Mouse (Mus musculus) Patski (cell line): ENCODE data around the gene Fmnl2. TPM values are rescaled to one million over a fixed set of nuclear protein-coding genes. Genes with fewer than 3 reads are reported as not detected.

Experiments used
- ATAC-seq: fragments of 100-300 bp; one replicate; pipeline ENCODE4 v1.8.0; 2021
- CTCF ChIA-PET: fragments of 350-600 bp; sonication (Branson Sonifier 250); formaldehyde crosslinking; loops from one replicate; lab custom pipeline; 2022; ENCODE audit warnings: inconsistent platforms; lab: Charles Lee
- POLR2A ChIA-PET: fragments of 350-600 bp; sonication (Branson Sonifier 250); formaldehyde crosslinking; loops from one replicate; lab custom pipeline; 2022; ENCODE audit warnings: antibody characterized with exemption, inconsistent platforms; lab: Charles Lee
- DNase-seq: peaks from one replicate; pipeline ENCODE4 v3.0.0-alpha.2; 2011; ENCODE audit warnings: low read depth, low spot score
- H3K27me3 ChIP-seq: fragments of 371-371 bp; one replicate; pipeline ENCODE4 v1.5.1; 2021
- CTCF ChIP-seq: fragments of 100-300 bp; IDR thresholded peaks from one replicate; pipeline ENCODE4 v1.5.1; 2021
- in situ Hi-C: fragments of 300-500 bp; cut with MboI; formaldehyde crosslinking; loops from 3 replicates; pipeline ENCODE4 v1.11.1; 2018; ENCODE audit warnings: low pct_unique_long_range_greater_than_20kb, mixed read lengths
- polyA plus RNA-seq: library from polyadenylated mRNA; unstranded; gene quantifications from one replicate; pipeline ENCODE4 v1.2.3, GENCODE M21; 2021

The Fmnl2 gene
- polyA plus RNA-seq, 1 experiment from 2014 or later, result 14.4 TPM

- no peaks in the 10 kb centered on the region for H3K27me3 ChIP-seq
- in situ Hi-C loops, result no loop called here
- TF ChIP-seq CTCF, result no peak
- CTCF ChIA-PET, result interaction anchor here (0.5 to 0.9 kb wide), 3 partner anchors 16 to 155 kb away, joined by 3 read pairs; no protein-coding TSS in a partner anchor
- POLR2A ChIA-PET, result interaction anchor here (1.1 kb wide), 1 partner anchor 11 kb away, joined by 5 read pairs; no protein-coding TSS in a partner anchor
- DNase-seq (no peak), ATAC-seq (no peak)
These were observed 18.6 kb upstream of the Fmnl2 start for GRCm38 (mm10) chr2:52839074-52839473.

GRCm38 (mm10) chr2:52839868-52840267, 17.8 kb upstream of the Fmnl2 start:
- ChIA-PET CTCF (interaction anchor here (0.5 to 0.9 kb wide), 2 partner anchors 16 to 54 kb away, joined by 3 read pairs; no protein-coding TSS in a partner anchor), POLR2A (no interaction called here)
- ATAC-seq (no peak), DNase-seq (no peak)
- H3K27me3 ChIP-seq, result no peaks in the 10 kb centered on the region
- in situ Hi-C loops, result no loop called here
- no peak for TF ChIP-seq CTCF

- no peak for TF ChIP-seq CTCF
- ChIA-PET CTCF (no interaction called here), POLR2A (no interaction called here)
- DNase-seq, result no peak
- H3K27me3 ChIP-seq, result no peaks in the 10 kb centered on the region
- in situ Hi-C loops, result no loop called here
- no peak for ATAC-seq
These were observed 13.8 kb upstream of the Fmnl2 start for GRCm38 (mm10) chr2:52843861-52844260.

GRCm38 (mm10) chr2:52844936-52845752, 12.5 kb upstream of the Fmnl2 start:
- DNase-seq, result no peak
- POLR2A ChIA-PET, result no interaction called here
- TF ChIP-seq CTCF, result no peak
- no peaks in the 10 kb centered on the region for H3K27me3 ChIP-seq
- no peak for ATAC-seq
- CTCF ChIA-PET, result no interaction called here
- in situ Hi-C loops, result no loop called here

GRCm38 (mm10) chr2:52846506-52846905, 11.2 kb upstream of the Fmnl2 start:
- in situ Hi-C loops, result no loop called here
- CTCF ChIA-PET, result interaction anchor here (1.0 kb wide), 1 partner anchor 10 kb away, joined by 3 read pairs; no protein-coding TSS in a partner anchor
- POLR2A ChIA-PET, result no interaction called here
- DNase-seq (no peak), ATAC-seq (no peak)
- TF ChIP-seq CTCF, result no peak
- H3K27me3 ChIP-seq, result no peaks in the 10 kb centered on the region

GRCm38 (mm10) chr2:52849092-52849491, 8.6 kb upstream of the Fmnl2 start:
- ChIA-PET CTCF (no interaction called here), POLR2A (interaction anchor here (1.0 kb wide), 1 partner anchor 14 kb away, joined by 3 read pairs; no protein-coding TSS in a partner anchor)
- in situ Hi-C loops, result no loop called here
- H3K27me3 ChIP-seq, result no peaks in the 10 kb centered on the region
- TF ChIP-seq CTCF, result no peak
- ATAC-seq (no peak), DNase-seq (no peak)

- CTCF ChIA-PET, result no interaction called here
- no peaks in the 10 kb centered on the region for H3K27me3 ChIP-seq
- in situ Hi-C loops, result loop anchor here (5.0 kb wide), 1 partner anchor 229 kb away; no protein-coding TSS in a partner anchor
- peak; percentile 42 for ATAC-seq
- POLR2A ChIA-PET, result interaction anchor here (0.6 to 1.7 kb wide), 5 partner anchors 9 to 224 kb away, joined by 3 to 7 read pairs (median 4); no protein-coding TSS in a partner anchor
- TF ChIP-seq CTCF, result peak; percentile 14
- no peak for DNase-seq
These were observed 1.1 kb downstream of the Fmnl2 start for GRCm38 (mm10) chr2:52858529-52859465.

- ChIA-PET POLR2A (interaction anchor here (0.6 to 1.7 kb wide), 5 partner anchors 8 to 122 kb away, joined by 3 to 7 read pairs (median 4); no protein-coding TSS in a partner anchor), CTCF (no interaction called here)
- no peak for TF ChIP-seq CTCF
- in situ Hi-C loops, result loop anchor here (5.0 kb wide), 1 partner anchor 228 kb away; no protein-coding TSS in a partner anchor
- ATAC-seq (no peak), DNase-seq (no peak)
- H3K27me3 ChIP-seq, result no peaks in the 10 kb centered on the region
These were observed 1.8 kb downstream of the Fmnl2 start for GRCm38 (mm10) chr2:52859466-52859840.

- ChIA-PET POLR2A (interaction anchor here (0.6 to 1.2 kb wide), 3 partner anchors 100 to 150 kb away, joined by 3 read pairs; no protein-coding TSS in a partner anchor), CTCF (interaction anchor here (0.8 to 2.1 kb wide), 3 partner anchors 9 to 71 kb away, joined by 3 to 6 read pairs (median 3); no protein-coding TSS in a partner anchor)
- ATAC-seq (no peak), DNase-seq (no peak)
- no peak for TF ChIP-seq CTCF
- in situ Hi-C loops, result no loop called here
- H3K27me3 ChIP-seq, result no peaks in the 10 kb centered on the region
These were observed 2.6 kb downstream of the Fmnl2 start for GRCm38 (mm10) chr2:52860111-52860775.
